Mouse (Mus musculus): ENCODE data around the gene Olfr1047.
"Not testable (repeated sequence)": the region's sequence is repeated elsewhere in the genome, so short reads cannot be mapped to it uniquely, and the experiment has no call there.

Gene Olfr1047

DNA sequence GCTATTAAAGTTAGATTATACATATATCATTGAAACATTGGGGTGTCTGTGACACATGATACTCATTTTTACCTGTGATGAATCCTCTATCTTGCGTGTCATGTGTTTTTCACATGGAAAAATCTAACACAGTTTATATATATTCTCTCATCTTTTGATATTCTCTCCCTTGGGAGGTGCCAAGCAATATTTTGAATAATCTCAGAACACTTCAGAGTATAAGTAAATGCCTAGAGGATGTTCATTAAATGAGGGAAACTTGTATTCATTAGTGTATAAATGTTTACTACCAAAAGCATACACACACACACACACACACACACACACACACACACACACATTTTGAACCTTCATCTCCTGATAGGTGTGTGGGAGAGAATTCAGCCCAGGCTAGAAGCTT is at the start of gene Olfr1047:
TSS of gene Olfr1047 (minus strand) at position 101 of the 400 bp plus-strand sequence.
- DNase-seq (ENCODE audit: extremely low spot score, low spot score) = no peak

DNA sequence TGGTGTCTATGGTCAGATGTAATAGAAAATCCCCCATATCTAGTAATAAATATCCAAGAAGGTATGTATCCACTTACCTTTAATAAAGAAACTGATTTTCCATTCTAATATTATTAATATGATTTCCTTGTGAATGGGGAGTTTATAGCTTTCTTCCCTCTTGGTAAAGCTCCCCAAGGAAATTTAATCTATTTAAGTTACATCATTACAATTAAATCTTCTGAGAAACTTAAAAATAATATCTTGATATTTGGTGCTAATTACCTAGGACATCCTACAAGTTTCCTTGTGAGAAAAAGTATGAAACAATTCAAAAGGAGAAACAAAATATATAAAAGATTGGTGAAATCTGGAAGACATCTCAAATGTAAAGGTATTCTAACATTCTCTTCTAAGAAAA is 47.8 kb upstream of the Olfr1047 start, which contains the start of gene Olfr1051:
TSS of gene Olfr1051 (minus strand) at position 101 of the 400 bp plus-strand sequence.
- not testable (repeated sequence) for DNase-seq (ENCODE audit: extremely low spot score, low spot score)

DNA sequence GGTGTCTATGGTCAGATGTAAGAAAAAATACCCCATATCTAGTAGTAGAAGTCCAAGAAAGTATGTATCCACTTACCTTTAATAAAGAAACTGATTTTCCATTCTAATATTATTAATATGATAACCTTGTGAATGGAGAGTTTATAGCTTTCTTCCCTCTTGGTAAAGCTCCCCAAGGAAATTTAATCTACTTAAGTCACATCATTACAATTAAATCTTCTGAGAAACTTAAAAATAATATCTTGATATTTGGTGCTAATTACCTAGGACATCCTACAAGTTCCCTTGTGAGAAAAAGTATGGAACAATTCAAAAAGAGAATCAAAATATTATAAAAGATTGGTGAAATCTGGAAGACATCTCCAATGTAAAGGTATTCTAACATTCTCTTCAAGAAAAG is 27.0 kb upstream of the Olfr1047 start, which contains the start of gene Olfr1049:
TSS of gene Olfr1049 (minus strand) at position 101 of the 400 bp plus-strand sequence.
- DNase-seq (ENCODE audit: extremely low spot score, low spot score) = not testable (repeated sequence)

DNA sequence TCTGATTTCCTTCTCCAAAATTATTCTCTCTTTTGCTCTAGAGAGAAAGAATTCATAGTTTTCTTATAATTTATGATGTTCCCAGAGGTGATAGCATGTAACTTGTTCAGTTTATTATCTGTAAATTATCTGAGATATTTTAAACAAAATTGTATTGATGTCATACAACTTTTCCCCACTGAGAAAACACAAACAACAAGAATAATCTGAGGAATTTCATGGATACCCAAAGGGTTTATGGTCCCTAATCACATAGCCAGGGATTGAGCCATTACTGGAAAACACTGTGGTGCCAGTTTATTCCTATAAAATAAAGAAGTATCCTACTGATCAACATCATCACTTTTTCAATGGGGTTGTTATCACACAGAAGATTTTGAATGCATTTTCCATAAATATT is 9.0 kb upstream of the Olfr1047 start, which contains the start of gene Olfr1048:
TSS of gene Olfr1048 (minus strand) at position 101 of the 400 bp plus-strand sequence.
- DNase-seq (ENCODE audit: extremely low spot score, low spot score) = no peak

DNA sequence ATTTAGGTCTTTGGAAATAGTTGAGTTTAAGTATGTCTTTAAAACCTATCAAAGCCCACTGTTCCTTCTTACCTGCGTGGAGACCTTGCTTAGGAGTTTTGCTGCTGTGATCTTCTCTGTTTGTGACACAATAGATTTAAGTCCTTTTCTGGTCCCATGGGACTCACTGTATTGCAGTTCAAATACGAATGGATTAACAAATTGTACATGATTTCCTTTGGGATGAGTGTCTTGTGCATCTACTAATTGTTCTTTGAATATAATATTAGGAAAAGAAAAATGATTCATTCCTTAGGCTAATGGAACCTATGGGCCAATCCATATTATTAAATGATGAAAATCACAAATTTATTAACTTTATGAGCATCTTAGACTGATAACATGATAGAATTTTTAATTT is 12.0 kb downstream of the Olfr1047 start, which contains the start of gene Olfr1046:
TSS of gene Olfr1046 (minus strand) at position 101 of the 400 bp plus-strand sequence.
- no peak for DNase-seq (ENCODE audit: extremely low spot score, low spot score)

DNA sequence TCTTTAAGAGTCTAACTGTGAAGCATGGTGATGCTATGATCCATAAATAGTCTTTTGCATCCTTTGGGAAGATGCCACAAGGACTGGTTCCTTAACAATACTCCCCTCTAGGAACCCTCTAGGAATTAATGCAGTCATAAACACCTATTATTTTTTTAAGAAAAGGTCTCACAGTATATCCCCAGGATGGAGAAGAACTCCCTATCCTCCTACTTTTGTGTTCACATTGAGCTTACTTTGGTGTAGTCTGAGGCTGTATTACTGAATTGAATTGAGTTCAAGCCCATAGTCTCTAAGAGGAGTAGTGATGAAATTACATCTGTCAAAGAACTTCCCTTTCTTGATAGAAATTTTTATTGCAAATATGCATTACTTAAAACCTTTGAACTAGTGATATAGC is 28.3 kb downstream of the Olfr1047 start, which contains the start of gene Olfr1045:
TSS of gene Olfr1045 (minus strand) at position 101 of the 400 bp plus-strand sequence.
- no peak for DNase-seq (ENCODE audit: extremely low spot score, low spot score)

DNA sequence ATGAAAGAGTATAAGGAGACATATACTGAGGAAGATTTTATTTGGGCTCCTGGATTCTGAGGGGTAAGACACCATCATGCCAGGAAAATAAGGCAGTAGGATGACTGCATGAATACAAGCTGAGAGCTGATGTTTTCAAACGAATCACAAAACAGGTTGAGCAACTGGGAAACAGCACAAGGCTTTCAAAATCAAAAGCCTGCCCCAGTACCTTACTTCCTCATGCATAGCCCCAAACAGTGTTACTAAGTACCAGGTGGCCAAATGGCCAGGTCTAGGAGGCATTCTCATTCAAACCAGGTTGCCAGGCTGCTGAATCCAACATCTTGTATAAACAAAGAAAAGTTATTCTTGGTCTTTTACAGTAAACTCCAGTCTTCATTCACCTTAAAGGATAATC is 35.3 kb downstream of the Olfr1047 start:
- DNase-seq (ENCODE audit: extremely low spot score, low spot score) = no peak

DNA sequence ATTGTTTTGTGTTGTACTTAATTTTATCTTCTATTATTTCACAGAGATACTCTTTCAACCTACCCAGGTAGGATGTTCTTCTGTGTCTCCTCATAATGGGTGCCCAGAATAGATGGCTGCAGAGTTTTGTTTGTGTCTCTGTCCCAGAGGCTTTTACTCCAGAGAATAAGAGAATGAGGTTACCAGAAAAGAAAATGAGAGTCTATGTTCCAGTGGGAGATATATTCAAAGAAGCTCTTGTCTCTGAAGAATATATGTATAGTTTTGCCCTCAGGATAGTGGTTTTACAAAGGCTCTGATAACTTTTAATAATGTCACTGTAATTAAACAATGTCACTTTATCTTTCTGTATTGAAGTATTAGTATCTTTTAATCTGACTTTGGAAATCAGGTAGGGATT is 45.6 kb downstream of the Olfr1047 start, which contains the start of gene Olfr52:
TSS of gene Olfr52 (minus strand) at position 101 of the 400 bp plus-strand sequence.
- DNase-seq (ENCODE audit: extremely low spot score, low spot score) = no peak

DNA sequence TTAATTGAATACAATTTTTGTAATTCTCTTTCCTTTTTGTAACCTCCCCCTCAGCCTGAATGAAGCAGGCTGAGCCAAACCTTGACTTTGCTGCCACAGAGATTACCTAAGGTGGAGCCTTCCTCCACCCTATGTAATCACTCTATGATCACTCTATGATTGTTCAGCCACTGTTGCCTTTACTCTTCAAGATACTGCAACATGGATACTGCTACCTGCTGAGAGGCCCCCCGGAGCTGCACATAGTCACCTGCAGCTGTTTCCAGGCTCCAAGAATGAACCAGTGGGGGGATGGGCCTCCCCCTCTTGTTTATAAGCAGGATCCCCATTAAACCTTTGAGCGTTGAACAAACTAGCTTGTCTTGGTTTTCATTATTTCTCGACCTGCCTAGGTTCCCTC is 51.3 kb downstream of the Olfr1047 start:
- no peak for DNase-seq (ENCODE audit: extremely low spot score, low spot score)

DNA sequence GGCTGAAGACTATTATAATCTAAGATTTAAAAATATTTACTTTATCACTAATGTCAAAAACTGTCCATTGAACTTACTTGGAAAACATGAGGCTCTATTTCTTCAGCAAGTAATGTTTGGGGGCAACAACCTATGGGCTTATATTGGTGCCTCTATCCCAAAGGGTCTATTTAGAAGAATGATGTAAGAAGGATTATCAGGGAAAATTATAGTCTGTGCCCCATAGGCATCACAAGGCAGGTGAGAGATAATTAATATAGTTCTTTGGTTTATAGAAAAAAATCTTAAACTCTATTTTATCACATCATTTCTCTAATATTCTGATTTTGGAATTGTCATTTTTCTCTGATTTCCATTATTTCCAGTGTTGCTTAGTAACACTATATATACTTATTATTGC is 53.5 kb downstream of the Olfr1047 start, which contains the start of gene Olfr1044:
TSS of gene Olfr1044 (minus strand) at position 101 of the 400 bp plus-strand sequence.
- no peak for DNase-seq (ENCODE audit: extremely low spot score, low spot score)

All from neural tube, embryonic 10.5 days (tissue).